Mouse (Mus musculus) G1E (cell line): ENCODE measurements at regions not wholly inside any gene's neighbourhood (a gene's known extent, or its start where the extent isn't known, plus 50 kb on each side); places are given as distances from the start of the nearest gene placed in this dataset.

ENCODE experiments used
- ATAC-seq: 2 replicates; pipeline ENCODE4 v1.8.0; 2016; ENCODE audit warnings: mild to moderate bottlenecking; ENCODE audit not compliant: insufficient number of reproducible peaks, poor library complexity, low FRiP score, severe bottlenecking; ENCODE audit errors: extremely low read depth
- DNase-seq: peaks from one replicate; pipeline ENCODE4 v3.0.0; 2012; ENCODE audit warnings: low spot score
- H3K27me3 ChIP-seq: 2 replicates; pipeline ENCODE4 v1.6.1; 2012; ENCODE audit warnings: mild to moderate bottlenecking, low read length, inconsistent platforms; ENCODE audit not compliant: insufficient read depth
- H3K36me3 ChIP-seq: replicated peaks from 2 replicates; pipeline ENCODE3; 2012; ENCODE audit warnings: mild to moderate bottlenecking, inconsistent platforms
- H3K4me1 ChIP-seq: 2 replicates; pipeline ENCODE4 v1.6.1; 2012; ENCODE audit warnings: low read depth, low read length, inconsistent platforms, mixed read lengths; ENCODE audit not compliant: insufficient read depth
- H3K4me3 ChIP-seq: 2 replicates; pipeline ENCODE4 v1.5.1; 2012; ENCODE audit warnings: low read depth, mild to moderate bottlenecking, inconsistent platforms, low read length, moderate library complexity, mixed read lengths
- H3K9me3 ChIP-seq: replicated peaks from 2 replicates; pipeline ENCODE4 v1.6.1; 2012; ENCODE audit warnings: inconsistent platforms
- CTCF ChIP-seq: IDR thresholded peaks from 2 replicates; pipeline ENCODE4 v1.5.1; 2012; ENCODE audit warnings: low read depth, low read length, inconsistent platforms, mixed read lengths
- GATA1 ChIP-seq: IDR thresholded peaks from 2 replicates; pipeline ENCODE4 v1.6.1; 2012; ENCODE audit warnings: borderline replicate concordance, low read length, inconsistent platforms, mixed read lengths
- GATA2 ChIP-seq: IDR thresholded peaks from 2 replicates; pipeline ENCODE4 v1.6.1; 2012; ENCODE audit warnings: low read depth, low read length, inconsistent platforms, borderline replicate concordance
- POLR2AphosphoS5 ChIP-seq: IDR thresholded peaks from 2 replicates; pipeline ENCODE4 v1.6.1; 2012; ENCODE audit warnings: low read depth, low read length, inconsistent platforms; ENCODE audit not compliant: insufficient replicate concordance
- TAL1 ChIP-seq: conservative IDR thresholded peaks from 2 replicates; pipeline ENCODE4 v1.6.1; 2012; ENCODE audit warnings: low read depth, low read length, inconsistent platforms, mixed read lengths

DNA sequence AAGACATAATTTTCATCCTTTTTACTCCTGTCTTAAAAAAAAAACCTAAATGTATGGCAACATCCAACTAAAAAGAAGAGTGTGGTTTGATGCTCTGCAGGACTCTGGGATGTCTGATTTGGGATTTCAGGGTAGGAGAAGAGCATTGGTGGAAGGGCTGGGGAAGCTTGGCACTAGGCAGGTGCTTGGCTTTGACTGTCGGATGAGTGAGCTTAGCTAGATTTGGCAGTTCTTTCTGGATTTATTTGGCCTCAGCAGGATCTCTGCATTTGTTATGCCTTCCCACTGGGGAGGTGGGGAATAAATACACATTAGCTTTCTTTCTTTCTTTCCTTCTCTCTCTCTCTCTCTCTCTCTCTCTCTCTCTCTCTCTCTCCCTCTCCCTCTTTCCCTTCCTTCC lies 118.1 kb upstream of the Auts2 start:
- DNase-seq (no peak), ATAC-seq (no peak)
- TF ChIP-seq CTCF = no peak
- no peak for TF ChIP-seq GATA1
- TF ChIP-seq TAL1 = no peak
- TF ChIP-seq POLR2AphosphoS5 = no peak
- TF ChIP-seq GATA2 = no peak
- Histone ChIP-seq H3K36me3 (no peaks in the 10 kb centered on the region), H3K4me3 (no peak overlapping the region), H3K4me1 (no peaks in the 10 kb centered on the region), H3K9me3 (peaks cover 31% of the 10 kb centered on the region), H3K27me3 (no peaks in the 10 kb centered on the region)

DNA sequence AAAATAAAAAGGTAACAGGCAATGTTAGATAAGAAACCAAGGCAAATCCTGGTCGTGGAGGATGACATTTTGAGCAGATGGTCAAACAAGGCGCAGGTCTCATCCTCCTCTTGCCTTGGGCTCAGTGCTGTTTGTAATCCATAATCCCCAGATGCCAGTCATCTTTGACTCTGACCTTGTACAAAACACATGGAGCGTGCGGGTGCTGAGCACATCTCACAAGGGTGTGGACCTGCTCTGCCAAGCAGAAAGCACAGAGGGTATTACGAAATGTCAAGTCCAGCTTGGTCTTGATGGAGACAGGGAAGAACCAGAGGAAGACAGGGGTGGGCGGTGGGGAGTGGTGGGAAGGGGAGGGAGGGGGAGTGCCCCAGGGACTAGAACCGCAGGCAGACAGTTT lies 116.9 kb upstream of the Auts2 start:
- no peak for ATAC-seq
- TF ChIP-seq GATA1 (no peak), POLR2AphosphoS5 (no peak), GATA2 (no peak), TAL1 (no peak), CTCF (no peak)
- H3K4me1 ChIP-seq = no peaks in the 10 kb centered on the region
- H3K9me3 ChIP-seq = peaks cover 29% of the 10 kb centered on the region
- H3K27me3 ChIP-seq = no peaks in the 10 kb centered on the region
- no peak overlapping the region for H3K4me3 ChIP-seq
- no peaks in the 10 kb centered on the region for H3K36me3 ChIP-seq
- no peak for DNase-seq

DNA sequence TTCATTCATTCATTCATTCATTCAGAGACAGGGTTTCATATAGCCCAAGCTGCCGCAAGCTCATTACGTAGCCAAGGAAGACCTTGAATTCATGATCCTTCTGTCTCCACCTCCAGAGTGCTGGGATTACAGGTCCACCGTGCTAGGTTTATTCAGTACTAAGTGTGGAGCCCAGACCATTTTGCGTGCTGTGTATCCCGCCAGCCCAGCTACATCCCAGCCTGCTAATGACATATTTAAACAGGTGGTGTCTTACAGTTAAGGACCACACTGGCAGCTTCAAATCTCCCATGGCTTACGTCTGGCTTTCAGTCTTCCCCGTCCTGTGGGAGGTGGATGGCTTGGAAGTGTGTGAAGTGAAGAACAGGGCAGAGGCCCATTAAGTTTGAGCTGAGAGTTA lies 111.2 kb upstream of the Auts2 start:
- no peaks in the 10 kb centered on the region for H3K4me1 ChIP-seq
- no peak overlapping the region for H3K4me3 ChIP-seq
- peaks cover 18% of the 10 kb centered on the region for H3K9me3 ChIP-seq
- no peaks in the 10 kb centered on the region for H3K27me3 ChIP-seq
- ATAC-seq (no peak), DNase-seq (no peak)
- H3K36me3 ChIP-seq = no peaks in the 10 kb centered on the region
- TF ChIP-seq POLR2AphosphoS5 (no peak), TAL1 (no peak), GATA2 (no peak), GATA1 (no peak), CTCF (no peak)

DNA sequence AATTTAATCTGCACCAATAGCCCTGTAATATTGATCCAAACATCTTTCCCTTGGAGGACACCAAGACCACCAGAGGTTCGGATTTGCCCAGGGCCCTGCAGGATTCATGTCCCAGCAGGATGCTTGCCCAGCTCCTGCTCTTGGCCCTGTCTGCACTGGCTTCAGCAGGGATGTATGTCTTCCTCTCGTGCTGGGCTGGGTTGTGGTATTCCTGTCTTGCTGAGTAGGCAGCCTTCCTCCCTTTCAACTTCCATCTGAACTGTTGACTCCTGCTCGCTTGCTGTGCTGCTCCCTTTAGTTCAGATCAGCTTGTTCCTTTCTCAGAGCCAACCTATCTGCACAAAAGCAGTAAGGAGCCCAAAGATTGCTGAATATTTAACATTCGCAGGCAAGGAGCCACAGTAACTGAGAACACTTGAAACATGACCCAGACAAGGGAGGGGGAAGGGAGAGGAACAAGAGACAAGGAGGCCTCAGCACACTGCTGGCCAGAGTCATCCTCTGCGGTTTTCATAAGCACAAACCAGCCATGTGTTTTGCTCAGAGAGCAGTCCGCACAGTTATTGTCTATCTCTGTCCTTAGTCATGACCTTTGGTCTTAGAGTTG lies 110.7 kb upstream of the Auts2 start:
- Histone ChIP-seq H3K9me3 (peaks cover 19% of the 10 kb centered on the region), H3K4me3 (no peak overlapping the region), H3K4me1 (no peaks in the 10 kb centered on the region), H3K36me3 (no peaks in the 10 kb centered on the region), H3K27me3 (no peaks in the 10 kb centered on the region)
- TF ChIP-seq GATA2 = no peak
- no peak for TF ChIP-seq GATA1
- TF ChIP-seq TAL1 = no peak
- TF ChIP-seq CTCF = no peak
- TF ChIP-seq POLR2AphosphoS5 = no peak
- ATAC-seq (no peak), DNase-seq (no peak)

GRCm38 (mm10) chr5:132652201-132652600 lies 109.1 kb upstream of the Auts2 start:
- H3K9me3 ChIP-seq = peaks cover 15% of the 10 kb centered on the region

DNA sequence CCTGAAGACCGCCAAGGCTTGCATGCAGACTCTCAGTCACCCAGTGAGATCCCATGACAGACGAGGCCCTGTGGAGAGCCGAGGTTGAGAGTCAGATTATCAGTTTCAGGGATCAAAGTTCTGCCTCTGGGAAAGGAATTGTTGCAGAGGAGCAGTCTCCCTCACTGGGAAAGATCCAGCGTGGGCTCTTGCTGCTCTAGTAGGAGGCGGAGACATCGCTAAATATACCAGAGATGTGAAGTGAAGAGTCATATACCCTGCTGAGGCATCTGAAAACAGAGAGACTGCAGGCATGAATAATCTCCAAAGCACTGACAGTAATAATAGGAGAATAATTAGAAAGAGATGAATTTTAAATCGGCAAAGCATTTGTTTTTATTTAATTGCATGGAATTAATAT lies 106.6 kb upstream of the Auts2 start:
- no peak overlapping the region for H3K4me3 ChIP-seq
- H3K4me1 ChIP-seq = no peaks in the 10 kb centered on the region
- ATAC-seq = no peak
- TF ChIP-seq TAL1 (no peak), GATA2 (no peak), GATA1 (no peak), POLR2AphosphoS5 (no peak), CTCF (no peak)
- H3K9me3 ChIP-seq = peaks cover 14% of the 10 kb centered on the region
- no peak for DNase-seq
- no peaks in the 10 kb centered on the region for H3K27me3 ChIP-seq
- no peaks in the 10 kb centered on the region for H3K36me3 ChIP-seq

More at GRCm38 (mm10) chr5:132652201-132652600, 109.1 kb upstream of the Auts2 start:
- DNase-seq = no peak
- H3K27me3 ChIP-seq = no peaks in the 10 kb centered on the region
- H3K36me3 ChIP-seq = no peaks in the 10 kb centered on the region
- H3K4me3 ChIP-seq = no peak overlapping the region
- TF ChIP-seq TAL1 = no peak
- no peaks in the 10 kb centered on the region for H3K4me1 ChIP-seq
- ATAC-seq = no peak

DNA sequence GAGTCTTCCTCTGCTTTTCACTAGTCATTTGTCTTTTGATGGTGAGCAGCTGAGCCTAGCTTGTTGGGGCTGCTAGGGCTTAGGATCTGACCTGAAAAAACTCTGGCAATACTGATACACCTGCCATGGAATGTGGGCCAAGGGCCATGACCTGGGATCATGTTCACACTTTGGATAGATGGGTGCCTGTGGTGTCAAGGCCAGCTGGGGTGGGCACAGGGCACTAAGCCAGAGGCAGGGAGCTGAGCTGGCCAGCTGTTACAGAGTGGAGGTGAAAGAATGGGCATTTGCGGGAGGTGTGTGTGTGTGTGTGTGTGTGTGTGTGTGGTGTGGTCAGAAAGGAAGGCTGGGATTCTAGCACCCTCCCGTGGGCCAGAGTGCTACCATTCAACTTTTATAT lies 105.6 kb upstream of the Auts2 start:
- DNase-seq (no peak), ATAC-seq (no peak)
- H3K9me3 ChIP-seq = peaks cover 6% of the 10 kb centered on the region
- H3K36me3 ChIP-seq = no peaks in the 10 kb centered on the region
- H3K4me1 ChIP-seq = no peaks in the 10 kb centered on the region
- no peak for TF ChIP-seq TAL1
- no peak for TF ChIP-seq GATA2
- TF ChIP-seq GATA1 = no peak
- no peak for TF ChIP-seq CTCF
- no peak for TF ChIP-seq POLR2AphosphoS5
- no peaks in the 10 kb centered on the region for H3K27me3 ChIP-seq
- no peak overlapping the region for H3K4me3 ChIP-seq
